Mouse (Mus musculus) c-Kit-positive CD71-negative TER-119-negative erythroid progenitor cells, embryonic 14.5 days (primary cell): ENCODE measurements around the gene Zc3h7a.
A peak's percentile ranks its signal among the peaks of the same experiment; 100 is the strongest.
"Not testable (repeated sequence)": the region's sequence is repeated elsewhere in the genome, so short reads cannot be mapped to it uniquely, and the experiment has no call there.

Source experiments
- DNase-seq: peaks from one replicate; pipeline ENCODE4 v3.0.0-alpha.2; 2013; ENCODE audit warnings: low read depth

Gene Zc3h7a

DNA sequence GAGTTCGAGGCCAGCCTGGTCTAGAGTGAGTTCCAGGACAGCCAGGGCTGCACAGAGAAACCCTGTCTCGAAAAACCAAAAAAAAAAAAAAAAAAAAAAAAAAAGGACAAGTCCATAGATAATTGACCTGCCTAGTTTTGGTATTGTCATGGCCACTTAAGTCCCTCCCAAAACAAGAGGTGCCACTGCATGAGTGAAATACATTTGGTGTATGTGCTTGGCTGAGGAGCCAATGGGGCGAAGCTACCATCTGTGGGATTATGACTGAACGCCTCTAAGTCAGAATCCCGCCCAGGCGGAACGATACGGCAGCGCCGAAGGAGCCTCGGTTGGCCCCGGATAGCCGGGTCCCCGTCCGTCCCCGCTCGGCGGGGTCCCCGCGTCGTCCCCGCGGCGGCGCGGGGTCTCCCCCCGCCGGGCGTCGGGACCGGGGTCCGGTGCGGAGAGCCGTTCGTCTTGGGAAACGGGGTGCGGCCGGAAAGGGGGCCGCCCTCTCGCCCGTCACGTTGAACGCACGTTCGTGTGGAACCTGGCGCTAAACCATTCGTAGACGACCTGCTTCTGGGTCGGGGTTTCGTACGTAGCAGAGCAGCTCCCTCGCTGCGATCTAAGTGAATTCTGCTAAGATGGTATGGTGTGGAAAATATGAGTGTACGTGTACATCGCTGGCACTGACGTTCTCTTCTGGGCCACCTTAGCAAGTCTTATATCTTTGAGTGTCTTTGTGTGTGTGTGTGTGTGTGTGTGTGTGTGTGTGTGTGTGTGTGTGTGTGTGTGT, 32.3 kb downstream of the Zc3h7a start:
- DNase-seq = not testable (repeated sequence)

DNA sequence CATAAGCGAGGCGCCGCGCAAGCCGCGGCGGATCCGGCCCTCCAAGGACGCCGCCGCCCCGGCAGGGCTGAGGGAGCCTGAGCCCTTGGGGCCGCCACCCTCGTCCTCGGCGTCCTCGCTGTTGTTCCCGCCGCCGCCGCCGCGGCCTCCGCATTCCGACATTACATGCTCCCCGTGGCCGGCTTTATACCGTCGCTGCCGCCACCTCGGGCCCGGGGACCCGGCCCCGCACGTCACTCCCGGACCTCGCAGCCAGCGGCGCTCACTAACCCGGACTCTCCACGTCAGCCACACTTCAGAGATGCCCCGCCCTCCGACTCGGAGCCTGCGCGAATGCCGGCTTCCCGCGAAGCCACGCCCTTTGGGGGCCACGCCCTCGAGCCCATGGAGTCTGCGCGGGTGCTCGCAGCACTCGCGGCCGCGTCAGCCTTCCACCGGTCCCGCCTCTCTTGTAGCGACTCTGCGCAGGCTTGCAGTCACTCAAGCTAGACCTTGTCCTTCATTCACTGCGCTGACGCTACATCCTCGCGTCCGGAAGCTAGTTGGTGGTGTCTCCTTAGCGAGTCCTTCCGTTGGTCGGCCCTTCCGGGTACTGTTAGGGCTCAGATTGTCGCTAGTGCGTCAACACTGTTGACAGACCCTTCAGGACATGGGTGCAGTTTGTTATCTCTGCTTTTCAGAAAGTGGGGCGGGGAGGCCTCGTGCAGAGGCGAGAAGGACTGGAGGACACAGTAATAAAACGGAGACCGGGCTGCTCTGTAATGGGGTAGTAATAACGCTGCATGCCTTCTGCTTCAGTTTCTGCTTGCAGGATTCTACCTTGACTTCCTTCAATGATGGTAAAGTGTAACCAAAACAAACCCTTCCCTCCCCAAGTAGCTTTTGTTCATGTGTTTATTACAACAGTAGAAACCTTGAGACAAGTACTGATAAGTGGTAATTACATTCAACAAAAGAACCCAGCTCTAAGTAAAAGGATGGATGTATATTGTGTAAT, 41.5 kb downstream of the Zc3h7a start, which contains the start of gene Txndc11:
TSS of gene Txndc11 (minus strand) at position 303 of the 997 bp plus-strand sequence.
- peak; percentile 98 for DNase-seq

DNA sequence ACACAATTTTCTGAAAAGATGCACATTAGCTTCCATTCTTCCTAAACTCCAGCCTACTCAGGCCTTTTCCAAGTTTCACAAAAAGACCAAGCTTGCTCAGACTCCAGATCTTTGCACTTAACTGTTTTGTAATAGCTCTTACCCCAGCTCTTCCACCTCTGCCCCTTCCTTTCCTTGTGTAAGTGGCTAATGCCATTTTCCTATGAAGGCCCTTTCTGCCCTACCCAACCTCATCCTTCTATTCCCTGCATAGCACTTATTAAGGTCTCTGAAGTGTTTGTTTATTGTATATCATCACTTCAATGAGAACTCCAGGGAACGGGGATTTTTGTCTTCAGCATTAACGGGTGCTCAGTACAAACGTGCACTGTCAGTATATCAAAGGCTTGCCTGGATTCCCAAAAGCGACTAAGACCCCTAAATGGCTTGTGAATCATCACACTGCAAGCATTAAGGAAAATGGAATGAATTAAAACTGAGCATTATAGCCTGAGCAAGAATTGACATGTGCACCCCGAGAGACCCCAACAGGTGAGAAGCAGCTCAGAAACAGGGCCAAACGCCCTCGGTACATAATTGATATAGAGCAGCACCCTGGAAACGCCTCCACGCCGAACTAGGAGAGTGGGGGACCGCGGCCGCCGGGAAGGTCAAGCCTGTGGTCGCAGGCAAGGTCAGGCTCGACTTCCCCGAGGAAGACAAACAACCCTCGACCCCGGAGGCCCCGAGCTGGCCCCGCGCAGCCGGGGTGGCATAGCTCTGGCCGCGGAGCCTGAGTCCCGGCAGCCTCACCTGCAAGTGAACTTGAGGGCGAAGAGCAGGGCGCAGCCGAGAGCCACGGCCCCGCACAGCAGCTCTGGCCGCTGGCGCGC, 42.5 kb downstream of the Zc3h7a start:
- no peak for DNase-seq

DNA sequence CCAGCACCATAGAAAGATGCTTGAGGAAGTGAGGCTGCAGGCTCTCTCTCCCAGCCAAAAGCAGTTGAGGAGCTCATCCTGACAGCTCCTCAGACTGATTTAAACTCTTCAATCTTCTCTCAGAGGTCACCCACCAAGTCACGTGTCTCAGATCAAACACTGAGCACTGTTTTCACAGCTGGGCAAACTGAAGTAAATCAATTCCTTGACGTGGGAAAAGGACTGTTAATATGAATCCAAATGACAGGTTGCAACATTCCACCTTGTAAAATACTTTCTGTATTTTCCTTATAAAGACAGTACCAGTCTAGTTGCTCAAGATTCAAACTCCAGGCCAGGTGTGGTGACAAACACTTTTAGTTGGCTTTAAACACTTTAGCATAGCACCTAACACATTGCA, 43.4 kb downstream of the Zc3h7a start:
- DNase-seq = no peak

DNA sequence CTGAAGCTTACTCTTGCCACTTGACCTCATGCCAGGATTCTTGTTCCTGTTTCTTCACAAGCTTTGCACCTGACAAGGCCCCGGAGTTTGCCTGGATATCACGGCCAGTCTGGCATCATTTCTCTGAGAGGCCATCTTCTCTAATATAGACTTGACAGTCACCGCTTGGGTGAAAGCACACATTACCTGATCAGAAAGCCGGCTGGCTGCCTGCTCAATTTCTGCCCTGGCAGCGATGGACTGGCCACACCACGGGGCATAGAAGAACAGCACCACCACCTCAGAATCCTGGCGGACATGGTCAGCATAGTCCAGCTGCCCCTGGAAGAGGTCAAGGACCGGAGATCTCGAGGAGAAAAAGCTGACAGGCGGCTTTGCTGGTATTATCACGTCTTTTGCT, 47.9 kb downstream of the Zc3h7a start:
- no peak for DNase-seq

DNA sequence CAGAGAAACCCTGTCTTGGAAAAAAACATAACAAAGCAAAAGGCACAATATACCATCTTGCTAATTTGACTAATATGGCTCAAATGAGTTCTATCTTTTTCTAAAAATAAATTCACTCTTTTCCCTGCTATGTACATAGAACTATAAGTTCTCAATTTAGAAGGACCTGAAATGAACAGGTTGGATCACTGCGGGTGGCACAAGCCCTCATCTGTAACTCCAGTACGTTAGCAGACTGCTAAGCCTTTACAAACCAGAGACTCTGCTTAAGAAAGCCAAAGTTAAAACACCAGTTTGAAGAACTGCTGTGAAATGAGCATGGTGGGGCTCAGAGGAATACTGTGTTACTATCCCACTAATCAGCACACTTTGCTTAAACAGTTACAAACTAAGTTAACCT, 50.8 kb downstream of the Zc3h7a start:
- no peak for DNase-seq

DNA sequence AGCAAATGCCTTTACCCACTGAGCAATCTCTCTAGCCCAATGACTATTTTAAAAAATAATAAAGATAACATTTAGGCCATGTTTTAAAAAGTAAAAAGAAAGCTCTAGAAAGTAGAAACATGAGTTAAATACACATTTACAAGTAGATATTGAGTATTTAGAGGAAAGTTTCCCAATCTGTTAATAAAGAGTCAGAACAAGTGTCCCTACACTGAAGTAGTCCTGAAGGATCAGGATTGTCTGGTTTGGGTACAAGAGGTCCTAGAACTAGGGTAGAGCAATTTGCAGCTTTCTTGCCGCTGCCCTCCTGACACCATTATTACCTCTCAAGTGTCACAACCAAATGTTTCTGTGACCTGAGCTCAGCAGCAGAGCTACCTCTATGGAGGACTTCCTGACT, 52.1 kb downstream of the Zc3h7a start:
- DNase-seq = no peak

DNA sequence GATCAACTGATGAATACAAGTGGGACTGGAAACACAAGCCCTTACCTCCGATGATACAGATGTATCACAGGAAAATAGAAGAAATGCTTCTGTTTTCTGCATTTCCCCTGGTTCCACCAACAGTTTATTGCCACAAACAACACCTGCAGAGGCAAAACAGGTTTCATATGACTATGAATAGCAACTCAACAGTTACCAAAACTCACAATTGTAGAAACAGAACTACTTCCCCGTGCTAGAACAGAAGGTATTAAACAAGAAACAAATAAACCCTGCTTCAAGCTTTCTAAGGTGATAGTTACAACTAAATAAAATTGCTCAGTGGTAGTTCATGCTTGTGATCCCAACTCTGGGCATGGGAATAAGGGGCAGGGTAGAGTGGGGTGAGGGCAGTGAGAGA, 53.6 kb downstream of the Zc3h7a start:
- no peak for DNase-seq

DNA sequence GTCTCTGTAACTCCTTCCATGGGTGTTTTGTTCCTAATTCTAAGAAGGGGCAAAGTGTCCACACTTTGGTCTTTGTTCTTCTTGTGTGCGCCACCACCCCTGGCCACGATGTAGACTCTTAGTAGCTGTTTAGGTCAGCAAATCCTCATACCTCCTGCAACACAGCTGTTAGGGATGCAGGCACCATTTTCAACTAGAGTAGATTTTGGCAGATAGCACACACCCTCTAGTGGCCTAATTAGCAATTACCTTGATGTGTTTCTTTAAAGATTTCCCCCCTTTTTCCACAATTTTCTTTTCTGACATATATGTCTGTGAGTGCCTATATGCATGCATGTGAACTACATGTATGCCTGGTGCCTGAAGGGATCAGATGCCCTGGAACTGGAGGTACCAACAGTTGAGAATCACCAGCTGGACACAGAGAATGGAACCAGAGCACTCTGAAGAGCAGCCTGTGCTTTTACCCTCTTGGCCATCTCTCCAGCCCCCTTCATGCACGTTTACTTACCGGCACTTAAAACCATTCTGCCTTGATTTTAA, 66.9 kb downstream of the Zc3h7a start:
- no peak for DNase-seq

DNA sequence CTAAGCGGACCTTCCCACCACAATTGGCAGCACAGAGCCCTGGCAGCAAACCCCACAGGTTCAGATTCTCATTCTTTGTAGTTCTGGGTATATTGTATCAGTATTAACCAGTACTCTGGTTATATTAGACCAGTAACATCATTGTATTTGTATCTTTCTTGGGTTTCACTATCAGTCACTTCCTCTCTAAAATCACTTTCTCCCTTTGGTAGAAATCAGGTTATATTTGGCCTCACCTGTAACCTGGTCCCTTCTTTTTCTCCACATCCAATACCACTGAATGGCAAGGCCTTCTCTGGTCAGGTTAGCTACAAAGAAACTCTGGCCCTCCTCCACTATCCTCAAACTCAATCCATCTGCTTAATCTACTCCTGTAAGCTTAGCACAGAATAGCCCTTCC, 71.3 kb downstream of the Zc3h7a start:
- no peak for DNase-seq

DNA sequence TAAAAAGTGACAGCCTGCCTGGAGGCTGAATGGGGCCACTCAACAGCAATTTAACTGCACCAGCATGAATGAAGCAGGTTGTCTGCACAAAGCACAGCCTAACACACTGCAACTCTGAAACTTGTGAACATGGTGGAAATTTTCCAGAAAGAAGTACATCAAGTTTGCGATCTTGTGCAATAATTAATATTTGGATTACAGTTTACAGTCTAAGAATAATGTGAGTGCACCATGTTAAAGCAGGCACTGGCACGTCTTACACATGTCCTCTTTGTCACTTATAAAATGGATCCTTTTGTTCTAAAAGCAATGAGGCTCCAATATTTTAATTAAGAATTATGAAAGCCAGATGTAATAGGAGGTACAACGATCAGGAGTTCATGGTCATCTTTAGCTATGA, 78.9 kb downstream of the Zc3h7a start:
- DNase-seq = no peak

DNA sequence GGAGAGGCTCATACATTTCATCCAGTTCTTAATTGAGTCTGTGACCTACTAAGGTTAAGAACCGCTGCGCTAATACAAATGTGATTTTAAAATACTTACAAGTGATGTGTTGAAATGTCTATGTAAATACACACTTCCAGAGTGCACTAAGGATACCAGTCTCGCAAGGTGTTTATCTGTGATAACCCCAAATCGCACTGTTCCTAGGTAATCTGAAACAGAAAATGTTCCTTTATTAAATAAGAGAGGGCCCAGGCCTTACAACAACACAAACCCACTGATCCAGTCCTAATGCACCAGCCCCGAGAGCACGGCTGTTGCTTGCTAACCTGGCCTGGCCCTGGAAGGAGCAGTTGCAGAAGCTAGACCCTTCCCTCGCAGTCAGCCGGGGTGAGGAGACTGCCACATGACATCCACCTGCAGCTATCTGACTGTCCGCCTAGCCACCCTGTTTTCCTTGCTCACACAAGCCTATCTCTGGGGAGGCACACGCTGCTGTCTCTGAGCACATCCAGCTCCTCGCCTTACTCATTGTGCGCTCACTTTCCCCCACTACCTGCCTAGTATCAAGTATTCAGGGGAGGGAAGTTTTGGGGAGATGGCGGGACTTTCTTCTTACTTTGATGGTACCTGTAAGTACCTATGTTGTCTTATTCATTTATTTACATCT, 82.3 kb downstream of the Zc3h7a start:
- DNase-seq = no peak

DNA sequence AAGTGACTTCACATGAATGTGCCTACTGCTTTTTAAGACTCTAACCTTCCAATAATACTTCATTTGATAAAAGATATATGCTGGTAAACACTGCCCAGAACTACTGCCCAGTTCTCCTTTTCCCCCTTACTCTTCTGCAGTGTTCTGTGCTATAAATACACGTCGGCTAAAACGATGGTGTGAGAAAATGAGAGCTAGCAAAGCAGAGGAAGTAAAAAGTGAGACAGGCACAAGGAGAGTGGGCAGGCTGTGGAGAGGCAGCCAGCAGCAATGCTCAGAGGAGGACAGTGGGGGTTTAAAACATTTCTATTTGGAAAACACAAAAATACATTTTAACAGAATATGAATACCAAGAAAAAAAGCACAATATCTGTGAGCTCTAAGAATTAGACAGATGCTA, 83.7 kb downstream of the Zc3h7a start:
- no peak for DNase-seq

DNA sequence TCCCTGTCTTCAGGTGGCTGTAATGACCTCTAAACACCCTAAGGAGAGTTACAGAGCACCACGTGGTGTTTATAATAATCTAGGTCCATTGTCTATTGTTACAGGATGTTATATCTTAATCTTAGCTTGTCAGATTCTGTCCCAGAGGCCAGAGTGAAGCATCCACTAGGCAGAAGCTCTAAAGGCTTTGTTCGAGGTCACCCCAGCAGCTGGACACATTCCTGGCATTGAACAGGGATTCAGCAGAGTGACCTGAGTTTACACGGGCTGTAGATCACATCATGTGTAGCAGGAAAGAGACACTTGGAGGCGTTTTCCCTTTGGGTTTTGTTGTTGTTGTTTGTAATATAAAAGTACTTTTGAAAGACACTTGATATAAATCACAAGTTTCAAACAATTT, 84.1 kb downstream of the Zc3h7a start:
- no peak for DNase-seq

DNA sequence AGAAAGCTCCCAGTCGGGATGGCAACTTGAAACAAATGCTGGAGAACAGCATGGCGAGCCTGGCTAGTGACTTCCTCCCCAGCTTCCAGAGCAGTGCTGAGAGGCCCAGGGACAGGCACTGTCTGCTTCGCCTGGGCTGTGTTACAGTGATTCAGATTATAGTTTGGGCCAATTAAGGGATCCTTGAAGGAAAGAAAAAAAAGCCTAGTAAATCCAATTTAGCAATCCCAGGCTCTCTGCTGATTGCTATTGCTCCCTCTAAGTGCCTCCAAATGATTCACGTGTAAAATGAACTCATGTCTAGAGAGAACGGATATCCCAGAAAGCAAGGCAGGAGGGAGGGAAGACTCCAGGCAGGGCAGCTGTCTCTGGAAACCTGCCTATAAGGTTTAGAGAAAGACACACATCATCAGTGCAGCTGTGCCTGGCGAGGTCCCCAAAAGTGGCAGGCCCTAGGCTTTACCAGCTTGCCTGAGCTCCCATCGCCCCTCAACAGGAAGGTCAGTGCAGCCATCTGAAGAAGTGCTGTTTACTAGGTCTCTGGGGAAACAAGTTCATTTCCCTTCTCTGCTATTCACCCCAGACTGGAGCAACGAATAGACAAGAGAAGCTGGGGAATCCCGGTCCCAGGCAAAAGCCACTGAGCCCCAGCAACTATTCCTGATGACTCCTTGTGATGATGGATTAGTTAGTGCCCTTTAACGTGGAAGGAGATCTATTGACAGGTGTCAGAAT, 85.2 kb downstream of the Zc3h7a start:
- DNase-seq = no peak

DNA sequence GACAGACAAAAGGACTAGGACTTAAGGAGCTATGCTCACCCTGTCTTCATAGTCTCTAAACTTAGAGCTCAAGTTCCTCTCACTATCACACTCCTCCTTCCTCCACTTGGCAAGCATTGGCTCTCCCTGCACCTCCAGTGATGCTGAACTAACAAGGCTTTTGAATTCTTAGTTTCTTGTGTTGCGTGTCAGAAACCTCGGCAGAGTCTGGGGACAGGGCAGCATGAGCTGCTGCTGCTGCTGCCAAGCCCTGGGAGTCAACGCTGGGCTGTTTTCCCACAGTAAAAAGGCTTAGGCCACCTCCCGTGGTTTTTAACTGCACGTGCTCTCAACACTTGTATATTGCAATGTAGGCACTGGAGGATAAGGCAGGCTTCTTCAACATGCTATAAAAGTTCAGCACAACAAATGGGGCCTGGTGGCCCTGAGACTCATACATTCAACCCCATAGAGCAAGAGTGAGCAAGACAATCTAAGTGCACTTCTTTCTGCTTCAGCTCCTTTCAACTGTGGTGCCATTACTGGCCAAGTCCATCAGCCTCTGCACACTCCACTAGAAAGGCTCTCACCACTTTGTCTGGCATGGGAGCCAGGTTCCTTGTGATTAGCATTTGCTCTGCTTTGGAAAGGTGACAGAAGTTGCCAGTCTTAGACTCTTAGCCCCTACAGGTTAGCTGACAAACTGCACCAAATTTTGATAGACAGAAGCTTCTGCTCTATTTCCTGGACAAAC, 89.2 kb downstream of the Zc3h7a start:
- no peak for DNase-seq
